Mouse (Mus musculus): ENCODE data around the gene Itga2.

DNA sequence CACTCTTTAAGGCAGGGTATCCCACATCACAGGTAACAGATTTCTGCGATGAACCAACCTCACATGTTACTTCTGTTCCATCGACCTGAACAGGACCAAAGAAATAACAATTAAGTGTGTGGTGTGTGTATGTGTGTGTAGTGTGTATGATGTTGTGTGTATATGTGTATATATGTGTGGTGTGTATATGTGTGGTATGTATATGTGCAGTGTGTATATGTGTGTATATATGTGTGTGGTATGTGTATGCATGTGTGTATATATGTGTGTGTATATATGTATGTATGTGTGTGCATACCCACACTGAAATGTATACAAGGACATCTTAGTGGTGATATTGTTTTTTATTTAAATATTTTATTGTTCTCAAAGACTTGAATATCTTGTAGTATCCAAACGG is 77.5 kb downstream of the Itga2 start:
- TF ChIP-seq CTCF (IDR thresholded peaks at IDR 0.05; ENCODE audit: borderline replicate concordance, extremely low read depth, insufficient read depth, insufficient read length) (no peak), POLR2A (IDR thresholded peaks at IDR 0.05; ENCODE audit: borderline replicate concordance, extremely low read depth, insufficient read depth, insufficient read length, poor library complexity, severe bottlenecking) (no peak)

Measured in brain, embryonic 14.5 days (tissue).